Mouse (Mus musculus) liver (tissue): ENCODE results near the gene Fbxw7.

Experiments used
- DNase-seq: peaks from one replicate; pipeline ENCODE4 v3.0.0-alpha.2; 2020; ENCODE audit warnings: mixed read lengths

Gene Fbxw7

DNA sequence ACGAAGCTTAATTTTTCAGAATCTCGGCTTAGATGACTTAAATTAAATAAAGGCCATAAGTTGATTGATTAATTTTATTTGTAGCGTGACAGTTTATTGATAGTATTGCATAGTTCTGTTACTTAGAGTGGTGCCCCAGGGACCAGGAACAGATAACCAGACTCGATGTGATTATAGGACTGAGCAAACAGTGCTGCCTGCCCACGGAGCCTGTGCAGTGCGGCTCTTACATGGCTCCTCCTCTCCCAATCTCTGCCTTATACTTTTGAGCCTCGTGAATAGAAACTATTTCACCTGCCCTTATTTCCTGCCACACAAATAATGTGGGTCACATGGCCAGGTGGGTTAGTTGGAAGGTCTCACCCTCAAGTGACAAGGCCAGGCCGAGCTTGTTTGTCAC, 82.9 kb downstream of the Fbxw7 start:
- no peak for DNase-seq

DNA sequence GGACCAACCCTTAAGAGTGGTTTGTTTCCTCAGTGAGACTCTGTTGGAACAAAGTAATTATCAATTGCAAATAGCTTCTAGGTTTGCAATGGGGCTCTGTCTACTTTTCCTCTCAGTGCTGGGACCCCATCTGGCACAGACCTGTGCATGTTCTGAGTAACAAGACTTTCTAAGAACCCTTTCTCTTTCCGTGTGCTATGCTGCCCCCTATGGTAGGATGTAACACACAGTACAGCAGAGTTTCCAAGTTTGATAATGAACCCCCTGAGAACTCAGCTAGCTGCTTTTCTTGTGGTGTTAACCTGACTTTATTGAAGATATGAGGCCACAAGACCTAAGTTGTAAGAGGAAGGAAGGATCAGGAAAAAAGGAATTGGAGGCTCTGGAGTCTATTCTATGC, 91.5 kb downstream of the Fbxw7 start:
- DNase-seq: peak; percentile 20

DNA sequence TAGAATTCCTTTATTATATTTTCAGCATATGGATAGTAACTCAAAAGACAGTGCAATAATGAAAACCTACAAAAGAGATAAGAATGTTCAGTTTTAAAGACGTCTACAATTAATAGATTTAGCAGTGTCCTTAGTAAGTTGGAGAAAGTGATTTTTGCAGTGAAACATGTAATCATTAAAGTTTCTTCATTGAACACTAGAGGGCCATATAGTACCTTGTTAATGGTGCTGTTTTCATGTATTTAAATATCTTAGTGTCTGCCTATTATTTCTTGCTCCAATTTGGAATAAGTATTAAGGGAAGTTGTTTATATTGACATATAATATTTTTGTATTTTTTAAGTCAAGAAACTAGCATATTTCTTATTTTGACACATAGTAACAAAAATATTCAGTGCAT, 99.2 kb downstream of the Fbxw7 start:
- no peak for DNase-seq

GRCm38 (mm10) chr3:84917903-84918679, 103.0 kb downstream of the Fbxw7 start:
- no peak for DNase-seq

DNA sequence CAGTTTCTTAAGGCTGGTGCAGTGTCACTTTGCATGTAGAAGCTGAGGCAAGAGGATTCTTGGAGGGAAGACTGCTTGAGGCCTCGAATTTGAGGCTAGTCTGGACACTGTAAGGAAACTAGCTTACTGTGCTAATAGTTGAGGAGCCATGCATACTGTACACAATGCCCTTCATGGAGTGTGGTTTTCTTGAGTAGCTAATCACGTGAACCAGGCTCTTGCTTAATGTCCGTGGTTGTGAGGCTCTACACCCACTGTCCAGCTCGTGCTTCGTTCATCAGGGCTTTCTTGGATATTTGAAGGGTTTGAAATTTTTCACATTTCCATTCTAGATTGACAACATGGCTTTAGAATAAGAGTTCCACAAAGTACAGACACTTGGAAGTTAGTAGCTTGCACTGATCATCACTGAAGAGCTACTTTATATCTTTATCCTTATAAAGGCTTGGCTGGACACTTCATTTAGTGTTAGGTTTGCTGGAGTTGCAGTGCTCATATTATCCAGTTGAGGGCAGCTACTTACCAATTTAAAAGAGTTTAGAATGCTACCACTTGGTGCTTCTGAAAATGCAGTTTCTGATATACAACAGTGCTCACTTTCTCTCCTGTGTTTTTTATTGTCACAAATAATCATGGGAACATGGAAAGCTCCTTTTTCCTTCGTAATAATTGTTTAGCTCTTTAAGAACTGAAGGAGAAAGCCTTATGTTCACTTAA, 106.8 kb downstream of the Fbxw7 start:
- DNase-seq: no peak

DNA sequence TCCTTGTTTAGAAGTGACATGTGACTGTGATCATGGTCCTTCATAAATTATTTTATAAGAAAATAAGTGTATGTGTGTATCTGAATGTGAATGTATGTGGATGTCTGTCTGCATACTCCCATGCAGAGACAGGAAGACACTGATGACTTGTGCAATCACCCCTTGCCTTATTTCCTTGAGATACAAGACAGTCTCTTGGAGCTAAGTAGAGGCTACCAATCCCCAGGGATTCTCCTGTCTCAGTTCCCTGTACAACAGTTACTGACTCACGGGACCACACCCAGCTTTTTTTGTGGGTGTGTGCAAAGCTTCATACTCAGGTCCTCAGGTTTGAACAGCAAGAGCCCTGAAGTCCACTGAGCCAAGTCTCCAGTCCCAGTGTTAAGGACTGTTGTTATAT, 108.2 kb downstream of the Fbxw7 start:
- no peak for DNase-seq

- DNase-seq: no peak
Observed at GRCm38 (mm10) chr3:84923670-84924069, 108.6 kb downstream of the Fbxw7 start.

- no peak for DNase-seq
Observed at GRCm38 (mm10) chr3:84925229-84925628, 110.2 kb downstream of the Fbxw7 start.

GRCm38 (mm10) chr3:84926140-84926539, 111.1 kb downstream of the Fbxw7 start:
- DNase-seq: no peak

- DNase-seq: no peak
Observed at GRCm38 (mm10) chr3:84927168-84927794, 112.2 kb downstream of the Fbxw7 start.

DNA sequence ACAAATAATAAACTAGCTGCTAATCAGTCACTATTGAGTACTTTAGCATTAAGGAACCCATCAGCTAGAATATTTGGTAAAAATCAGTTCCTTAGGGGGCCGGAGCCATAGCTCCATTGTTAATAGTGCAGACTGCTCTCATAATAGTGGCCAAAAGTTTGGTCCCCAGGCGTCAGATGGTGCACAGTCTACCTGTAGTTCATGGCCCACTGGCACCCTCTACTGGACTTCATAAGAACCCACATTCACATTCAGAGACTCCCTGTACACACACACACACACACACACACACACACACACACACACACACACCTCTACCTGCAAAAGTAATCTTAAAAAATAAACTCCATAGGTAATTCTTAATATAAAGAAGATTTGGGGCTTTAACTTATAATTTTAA, 112.8 kb downstream of the Fbxw7 start:
- no peak for DNase-seq

- DNase-seq: no peak
Observed at GRCm38 (mm10) chr3:84929171-84929570, 114.1 kb downstream of the Fbxw7 start.

GRCm38 (mm10) chr3:84930683-84931082, 115.6 kb downstream of the Fbxw7 start:
- no peak for DNase-seq

GRCm38 (mm10) chr3:84935729-84936128, 120.7 kb downstream of the Fbxw7 start:
- no peak for DNase-seq

DNA sequence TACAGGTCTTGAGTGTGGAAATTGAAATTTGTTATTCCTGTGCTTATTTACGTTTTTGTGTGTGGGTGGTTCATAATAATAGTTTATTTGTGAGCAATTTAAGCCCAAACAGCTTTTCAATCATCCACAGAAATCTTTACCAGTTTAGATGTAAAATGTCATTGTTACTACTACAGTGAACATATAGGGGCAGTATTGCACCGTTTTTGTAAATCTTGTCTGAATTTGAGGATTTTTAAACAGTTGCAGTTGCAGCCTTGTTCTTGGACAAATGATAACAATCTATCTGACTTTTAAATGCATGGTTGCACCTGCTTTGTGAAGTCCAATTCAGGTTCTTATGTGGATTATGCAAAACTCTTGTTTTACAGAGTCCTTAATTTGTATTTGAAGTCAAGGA, 121.2 kb downstream of the Fbxw7 start:
- DNase-seq: no peak

- DNase-seq: no peak
Observed at GRCm38 (mm10) chr3:84936956-84937355, 121.9 kb downstream of the Fbxw7 start.

- peak; percentile 11 for DNase-seq
Observed at GRCm38 (mm10) chr3:84937360-84938355, 122.6 kb downstream of the Fbxw7 start.

DNA sequence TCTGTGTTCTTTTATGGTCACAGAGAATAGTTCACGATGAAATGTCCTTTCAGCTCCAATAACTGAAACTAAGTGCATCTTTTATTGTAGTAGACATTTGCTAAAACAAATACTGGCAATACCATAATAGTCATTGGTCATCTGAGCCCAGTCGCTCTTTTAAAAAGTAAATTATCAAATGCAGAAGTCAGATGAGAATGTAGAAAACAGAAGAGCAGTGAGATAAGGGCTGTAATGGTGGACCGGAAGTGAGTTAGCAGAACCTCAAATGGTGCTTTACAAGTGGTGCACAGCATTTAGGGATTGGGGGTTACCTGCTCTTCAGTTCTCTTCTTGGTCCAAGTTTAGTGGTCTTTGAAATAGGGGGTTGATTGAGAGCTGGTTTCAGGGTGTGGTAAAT, 129.9 kb downstream of the Fbxw7 start:
- DNase-seq: no peak

DNA sequence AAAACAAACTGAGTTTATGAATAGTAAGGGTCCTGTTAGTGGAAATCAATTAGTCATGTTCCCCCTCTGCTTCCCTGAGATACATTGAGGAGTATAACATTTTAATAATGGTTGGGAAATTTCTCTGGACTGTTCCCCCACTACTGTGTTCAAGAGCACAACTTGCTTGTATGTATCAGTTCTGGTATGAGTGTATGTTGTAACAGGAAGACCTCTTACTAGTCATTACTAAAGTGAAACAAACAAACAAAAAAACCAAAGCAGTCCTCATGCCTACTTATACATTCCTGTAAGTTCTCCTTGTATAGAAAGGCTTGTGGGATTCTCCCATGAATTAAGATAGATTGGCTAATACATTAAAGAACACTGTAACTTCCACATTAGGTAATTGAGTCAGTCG, 131.3 kb downstream of the Fbxw7 start:
- no peak for DNase-seq

- DNase-seq: no peak
Observed at GRCm38 (mm10) chr3:84949387-84949786, 134.3 kb downstream of the Fbxw7 start.

GRCm38 (mm10) chr3:84951698-84952097, 136.6 kb downstream of the Fbxw7 start:
- DNase-seq: no peak

- peak; percentile 7 for DNase-seq
Observed at GRCm38 (mm10) chr3:84952135-84952534, 137.1 kb downstream of the Fbxw7 start.
